Mouse (Mus musculus): Measurements from ENCODE around the gene Gm11168.
"Not testable (repeated sequence)": the region's sequence is repeated elsewhere in the genome, so short reads cannot be mapped to it uniquely, and the experiment has no call there.

DNA sequence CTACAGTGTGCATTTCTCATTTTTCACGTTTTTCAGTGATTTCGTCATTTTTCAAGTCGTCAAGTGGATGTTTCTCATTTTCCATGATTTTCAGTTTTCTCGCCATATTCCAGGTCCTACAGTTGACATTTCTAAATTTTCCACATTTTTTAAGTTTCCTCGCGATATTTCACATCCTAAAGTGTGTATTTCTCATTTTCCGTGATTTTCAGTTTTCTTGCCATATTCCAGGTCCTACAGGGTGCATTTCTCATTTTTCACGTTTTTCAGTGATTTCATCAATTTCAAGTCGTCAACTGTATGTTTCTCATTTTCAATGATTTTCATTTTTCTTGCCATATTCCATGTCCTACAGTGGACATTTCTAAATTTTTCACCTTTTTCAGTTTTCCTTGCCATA is 12.2 kb downstream of the Gm11168 start, which contains the start of gene Gm10720:
- TF ChIP-seq CTCF (IDR thresholded peaks at IDR 0.05; ENCODE audit: control insufficient read depth, insufficient read depth, insufficient read length); CEBPB (IDR thresholded peaks at IDR 0.05; ENCODE audit: low read depth); USF1 (IDR thresholded peaks at IDR 0.05; ENCODE audit: low read depth); MAX (IDR thresholded peaks at IDR 0.05); FOSL1 (IDR thresholded peaks at IDR 0.05; ENCODE audit: insufficient read depth, low read length, poor library complexity, severe bottlenecking): not testable (repeated sequence)

Measured in C2C12 (cell line).